Mouse (Mus musculus) 416B (cell line): ENCODE data around the gene Luc7l3.

Source experiments
- DNase-seq: peaks from one replicate; pipeline ENCODE4 v3.0.0; 2011; ENCODE audit warnings: low read depth

Gene Luc7l3

GRCm38 (mm10) chr11:94290062-94290740, 31.6 kb downstream of the Luc7l3 start:
- no peak for DNase-seq

GRCm38 (mm10) chr11:94287105-94287504, 34.7 kb downstream of the Luc7l3 start:
- DNase-seq, result no peak

- no peak for DNase-seq
These were observed 35.8 kb downstream of the Luc7l3 start for GRCm38 (mm10) chr11:94285886-94286574.

- no peak for DNase-seq
These were observed 38.2 kb downstream of the Luc7l3 start for GRCm38 (mm10) chr11:94283536-94284099.

GRCm38 (mm10) chr11:94282291-94282690, 39.5 kb downstream of the Luc7l3 start:
- no peak for DNase-seq

- no peak for DNase-seq
These were observed 40.3 kb downstream of the Luc7l3 start, which contains the start of gene Gm21885 for GRCm38 (mm10) chr11:94281199-94282181. TSS of gene Gm21885 (plus strand) at chr11:94281873.

- peak; percentile 89 for DNase-seq
These were observed 44.9 kb downstream of the Luc7l3 start for GRCm38 (mm10) chr11:94276869-94277337.

- DNase-seq, result no peak
These were observed 46.1 kb downstream of the Luc7l3 start for GRCm38 (mm10) chr11:94275686-94276085.

- DNase-seq, result no peak
These were observed 46.6 kb downstream of the Luc7l3 start for GRCm38 (mm10) chr11:94275226-94275625.

- peak; percentile 66 for DNase-seq
These were observed 47.5 kb downstream of the Luc7l3 start for GRCm38 (mm10) chr11:94274206-94274867.

GRCm38 (mm10) chr11:94272960-94273927, 48.5 kb downstream of the Luc7l3 start:
- DNase-seq, result no peak

- DNase-seq, result peak; percentile 42
These were observed 50.8 kb downstream of the Luc7l3 start for GRCm38 (mm10) chr11:94271015-94271414.

GRCm38 (mm10) chr11:94269906-94270305, 51.9 kb downstream of the Luc7l3 start:
- no peak for DNase-seq

GRCm38 (mm10) chr11:94268761-94269160, 53.0 kb downstream of the Luc7l3 start:
- no peak for DNase-seq

GRCm38 (mm10) chr11:94266155-94266554, 55.6 kb downstream of the Luc7l3 start:
- DNase-seq, result peak; percentile 38

- DNase-seq, result peak; percentile 87
These were observed 56.5 kb downstream of the Luc7l3 start for GRCm38 (mm10) chr11:94265134-94265785.

GRCm38 (mm10) chr11:94261585-94262370, 60.0 kb downstream of the Luc7l3 start:
- DNase-seq, result no peak

GRCm38 (mm10) chr11:94259814-94260213, 62.0 kb downstream of the Luc7l3 start:
- DNase-seq, result peak; percentile 93

- DNase-seq, result no peak
These were observed 63.8 kb downstream of the Luc7l3 start for GRCm38 (mm10) chr11:94257987-94258386.
